Mouse (Mus musculus) lung, postnatal 10 days (tissue): ENCODE measurements around the gene Kif3b.
"Not testable (repeated sequence)": the region's sequence is repeated elsewhere in the genome, so short reads cannot be mapped to it uniquely, and the experiment has no call there.

Source experiments
- DNase-seq: peaks from one replicate; pipeline ENCODE4 v3.0.0; 2021

Kif3b gene

DNA sequence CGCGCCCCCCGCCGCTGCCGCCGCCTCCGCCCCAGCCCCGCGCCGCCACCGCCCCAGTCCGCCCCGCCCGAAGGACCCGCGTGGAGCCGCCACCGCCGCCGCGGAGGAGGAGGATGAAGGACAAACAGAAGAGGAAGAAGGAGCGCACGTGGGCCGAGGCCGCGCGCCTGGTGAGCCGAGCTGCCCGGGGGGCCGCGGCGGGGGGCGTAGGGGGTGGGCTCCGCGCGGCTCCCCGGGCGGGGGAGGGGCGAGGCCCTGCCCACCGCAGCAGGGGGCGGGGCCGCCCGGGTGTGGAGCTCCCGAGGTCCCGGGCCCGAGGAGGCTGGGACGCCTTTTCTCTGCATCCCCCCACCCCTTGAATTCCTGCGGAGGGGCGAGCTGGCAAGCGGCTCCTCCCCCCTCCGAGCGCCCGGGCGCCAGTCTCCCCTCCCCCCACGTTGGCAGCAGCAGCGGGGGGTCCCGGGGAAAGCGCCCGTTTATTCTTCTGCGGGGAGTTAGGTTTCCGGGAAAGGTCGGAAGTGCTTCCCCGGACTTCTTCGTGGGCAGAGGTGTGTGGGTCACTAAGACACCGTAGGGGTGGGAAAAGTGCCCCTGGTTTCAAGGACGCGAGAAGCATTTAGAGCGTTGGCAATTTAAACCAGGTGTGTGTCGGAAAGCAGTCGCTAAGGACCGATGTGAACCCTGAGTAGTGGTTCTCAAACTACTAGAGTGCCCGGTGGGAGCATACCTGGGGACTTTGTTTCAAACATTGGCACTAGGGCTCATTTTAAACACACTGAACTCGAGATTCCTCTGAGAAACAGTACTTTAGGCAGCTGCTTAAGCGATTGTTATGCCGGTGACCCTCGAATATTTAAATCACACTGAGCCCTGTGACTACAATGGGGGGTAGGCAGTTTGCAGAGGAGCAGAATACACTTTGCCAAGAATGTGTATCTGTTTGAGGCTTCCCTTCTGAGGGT is 55.3 kb downstream of the Kif3b start:
- DNase-seq, result peak; percentile 76

DNA sequence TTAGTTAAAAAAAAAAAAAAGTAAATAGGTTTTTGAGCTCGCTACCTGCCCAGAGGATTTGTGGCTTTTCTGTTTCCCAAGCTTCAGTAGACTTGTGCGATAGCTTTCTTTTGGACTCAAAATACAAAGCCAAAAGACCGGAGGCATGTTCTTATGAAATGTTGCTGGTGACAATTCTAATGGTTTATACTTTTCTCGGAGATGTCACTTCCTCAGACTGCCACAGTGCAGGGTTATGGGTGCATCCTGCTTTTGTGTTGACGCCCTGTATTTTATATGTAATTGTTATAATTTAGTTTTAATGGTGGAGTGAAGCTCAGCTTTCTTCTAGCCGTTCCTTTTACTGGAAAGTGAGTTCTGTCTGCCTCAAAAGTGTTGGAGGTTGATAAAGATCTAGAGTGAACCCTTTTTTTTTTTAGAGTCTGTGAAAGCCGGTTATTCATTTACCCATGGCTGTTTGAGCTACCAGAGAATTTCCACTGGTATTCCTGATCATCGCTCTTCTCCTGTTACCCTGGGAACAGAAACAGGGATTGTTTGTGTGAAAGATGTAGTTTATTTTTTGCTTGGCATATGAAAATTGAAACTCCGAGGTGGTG is 56.1 kb downstream of the Kif3b start:
- no peak for DNase-seq

DNA sequence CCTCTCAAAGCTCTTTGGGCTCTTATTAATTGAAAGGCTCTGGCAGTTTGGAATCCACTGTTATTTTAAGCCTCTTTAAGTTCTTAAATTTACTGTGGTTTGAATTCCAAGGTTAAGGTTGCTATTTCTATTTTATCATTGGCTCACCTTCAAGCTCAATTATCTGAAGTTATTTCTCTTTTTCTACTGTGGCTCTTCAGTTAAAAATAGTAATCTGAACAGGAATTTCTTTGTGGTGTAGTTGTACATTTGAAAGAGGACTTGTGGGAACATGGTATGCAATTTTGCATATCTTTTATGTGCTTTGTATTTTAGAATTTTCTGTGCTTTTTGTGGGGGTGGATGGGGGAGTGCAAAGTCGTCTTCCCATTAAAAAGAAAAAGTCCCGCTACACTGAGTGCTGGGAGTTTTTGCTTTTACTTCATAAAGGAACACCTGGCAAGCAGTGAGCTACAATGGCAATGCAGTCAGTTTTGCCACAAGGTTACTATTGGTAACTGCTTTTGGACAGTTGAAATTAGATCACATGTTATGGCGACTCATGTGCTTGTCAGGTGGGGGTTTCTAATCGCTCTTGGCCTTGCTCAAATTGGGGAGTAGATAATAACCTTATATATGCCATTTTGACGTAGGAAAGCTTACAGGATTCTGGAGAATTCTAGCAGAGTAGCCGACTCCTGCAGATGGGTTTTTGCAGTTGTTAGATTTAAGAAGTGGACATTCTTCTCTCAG is 57.1 kb downstream of the Kif3b start:
- DNase-seq, result no peak

GRCm38 (mm10) chr2:153350552-153351181 is 59.5 kb downstream of the Kif3b start:
- no peak for DNase-seq

DNA sequence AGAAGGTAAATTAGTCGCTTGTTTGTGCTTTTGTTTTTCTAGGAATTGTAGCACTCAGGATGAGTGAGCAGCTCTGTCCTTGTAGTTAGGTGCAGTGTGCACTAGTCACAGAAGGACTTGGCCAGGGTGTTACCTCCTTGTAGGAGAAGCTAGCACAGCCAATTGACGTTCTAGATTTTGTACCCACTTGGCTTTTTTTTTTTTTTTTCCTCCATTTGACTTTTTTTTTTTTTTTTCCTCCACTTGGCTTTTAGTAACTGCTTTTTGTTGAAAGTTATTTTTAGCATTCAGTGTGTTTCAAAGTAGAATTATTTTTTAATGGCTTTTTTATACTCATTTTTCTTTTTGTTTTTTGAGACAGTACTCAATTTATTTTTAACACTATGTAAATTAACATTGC is 63.4 kb downstream of the Kif3b start:
- no peak for DNase-seq

DNA sequence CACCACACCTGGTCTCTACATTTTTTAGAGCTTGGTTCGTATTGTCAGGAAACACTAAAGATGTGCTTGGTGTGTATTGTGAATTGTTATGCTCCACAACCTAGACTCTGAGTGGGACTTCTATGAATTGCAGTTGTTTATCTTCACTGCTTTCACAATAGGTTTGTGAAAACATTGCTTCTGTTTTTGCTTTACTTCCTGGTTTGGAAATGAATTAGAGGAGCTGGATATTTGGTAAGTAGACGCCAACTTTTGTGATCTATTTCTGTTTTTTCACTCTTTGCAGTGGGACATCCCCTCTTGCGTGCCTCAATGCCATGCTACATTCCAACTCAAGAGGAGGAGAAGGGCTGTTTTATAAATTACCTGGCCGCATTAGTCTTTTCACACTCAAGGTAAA is 65.6 kb downstream of the Kif3b start:
- DNase-seq, result no peak

GRCm38 (mm10) chr2:153361101-153361710 is 70.0 kb downstream of the Kif3b start:
- DNase-seq, result no peak

DNA sequence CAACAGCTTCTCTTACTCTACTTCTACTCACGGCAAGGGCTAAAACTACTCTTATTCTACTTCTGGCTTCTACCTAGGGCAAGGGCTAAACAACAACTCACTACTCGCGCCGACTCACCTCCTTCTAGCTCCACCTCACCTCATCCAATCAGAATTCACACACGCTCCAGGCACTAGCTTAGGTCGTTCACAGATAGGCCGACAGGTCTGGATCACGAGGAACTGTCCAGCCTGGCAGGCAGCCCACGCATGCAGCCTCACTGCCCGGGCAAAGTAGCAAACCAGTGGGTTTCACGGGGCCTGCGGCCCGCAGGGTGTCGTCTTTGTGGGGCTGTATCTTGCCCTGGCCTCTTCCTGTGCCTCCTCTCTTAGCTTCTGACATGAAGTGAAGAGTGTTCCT is 73.3 kb downstream of the Kif3b start:
- DNase-seq, result not testable (repeated sequence)

- DNase-seq, result no peak
These were observed 79.7 kb downstream of the Kif3b start for GRCm38 (mm10) chr2:153370871-153371270.

- DNase-seq, result no peak
These were observed 84.2 kb downstream of the Kif3b start for GRCm38 (mm10) chr2:153375380-153375779.

GRCm38 (mm10) chr2:153380479-153380878 is 89.3 kb downstream of the Kif3b start:
- DNase-seq, result no peak
